Mouse (Mus musculus) left cerebral cortex, postnatal 36 days (tissue): ENCODE results near the gene Prdm8. TPM values are rescaled to one million over a fixed set of nuclear protein-coding genes. Genes with fewer than 3 reads are reported as not detected.

Source experiments
- total RNA-seq, 2 experiments: library from RNA; stranded (reverse); gene quantifications; 2 replicates each; pipeline ENCODE4 v1.2.3; 2021

Gene Prdm8
- total RNA-seq, 2 experiments from 2014 or later = 34.4 to 35.6 TPM

Other genes starting within 250 kb of the Prdm8 start
- gene Antxr2, start 136.2 kb upstream of the Prdm8 start, total RNA-seq = 1 to 10 TPM; 1.3 to 2.0 TPM
- gene Fgf5, start 87.0 kb downstream of the Prdm8 start, total RNA-seq = 1 to 10 TPM; 4.0 to 4.1 TPM
- gene Cfap299, start 162.1 kb downstream of the Prdm8 start, total RNA-seq = under 1 TPM in 1 of 2 experiments, not detected in 1; 0.76 TPM